Mouse (Mus musculus): ENCODE results near the gene Efcab1. TPM values are rescaled to one million over a fixed set of nuclear protein-coding genes. Genes with fewer than 3 reads are reported as not detected.
"Not testable (repeated sequence)": the region's sequence is repeated elsewhere in the genome, so short reads cannot be mapped to it uniquely, and the experiment has no call there.

Efcab1 gene
- polyA plus RNA-seq, 1 experiment = not detected

GRCm38 (mm10) chr16:14939994-14940715, 33.7 kb downstream of the Efcab1 start:
- Histone ChIP-seq H3K36me3 (ENCODE audit: control insufficient read depth, insufficient read depth) (no peaks in the 10 kb centered on the region), H3K79me3 (ENCODE audit: low read depth) (no peaks in the 10 kb centered on the region), H3K27me3 (ENCODE audit: control insufficient read depth, insufficient read depth, insufficient read length) (no peaks in the 10 kb centered on the region), H3ac (ENCODE audit: control insufficient read depth, insufficient read length, low read depth) (no peak overlapping the region), H3K79me2 (ENCODE audit: control insufficient read depth, insufficient read depth) (no peaks in the 10 kb centered on the region), H3K4me3 (ENCODE audit: insufficient read depth, poor library complexity, severe bottlenecking) (no peak overlapping the region)
- TF ChIP-seq MAX (IDR thresholded peaks at IDR 0.05) = no peak
- no peak for TF ChIP-seq CTCF (IDR thresholded peaks at IDR 0.05; ENCODE audit: control insufficient read depth, insufficient read depth, insufficient read length)
- TF ChIP-seq CEBPB (IDR thresholded peaks at IDR 0.05; ENCODE audit: low read depth) = no peak
- TF ChIP-seq USF1 (IDR thresholded peaks at IDR 0.05; ENCODE audit: low read depth) = no peak
- TF ChIP-seq MYOD1 (IDR thresholded peaks at IDR 0.05; ENCODE audit: control insufficient read depth, insufficient read length, low read depth) = no peak
- no peak for TF ChIP-seq MYOG (IDR thresholded peaks at IDR 0.05; ENCODE audit: control insufficient read depth, extremely low read depth, insufficient read length)
- TF ChIP-seq FOSL1 (IDR thresholded peaks at IDR 0.05; ENCODE audit: insufficient read depth, low read length, poor library complexity, severe bottlenecking) = no peak

DNA sequence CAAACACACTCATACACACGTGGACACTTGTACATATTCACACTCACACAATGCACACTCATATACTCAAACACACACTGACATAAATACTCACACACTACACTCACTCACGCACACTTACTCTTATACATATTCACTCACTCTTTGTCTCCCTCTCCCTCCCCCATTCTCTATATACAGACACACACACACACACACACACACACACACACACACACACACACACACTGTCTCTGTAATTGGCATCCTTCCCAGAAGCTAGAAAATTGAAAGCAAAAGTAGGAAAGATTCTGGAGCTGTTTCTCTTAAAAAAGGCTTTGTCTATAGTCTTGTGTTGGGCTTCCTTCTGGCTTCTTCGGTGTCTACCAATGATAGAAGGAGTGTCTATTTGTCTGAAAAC, 34.5 kb downstream of the Efcab1 start:
- H3K27me3 ChIP-seq (ENCODE audit: control insufficient read depth, insufficient read depth, insufficient read length) = no peaks in the 10 kb centered on the region
- TF ChIP-seq USF1 (IDR thresholded peaks at IDR 0.05; ENCODE audit: low read depth) (no peak), MYOD1 (IDR thresholded peaks at IDR 0.05; ENCODE audit: control insufficient read depth, insufficient read length, low read depth) (no peak), MYOG (IDR thresholded peaks at IDR 0.05; ENCODE audit: control insufficient read depth, extremely low read depth, insufficient read length) (no peak), CEBPB (IDR thresholded peaks at IDR 0.05; ENCODE audit: low read depth) (no peak), MAX (IDR thresholded peaks at IDR 0.05) (no peak), CTCF (IDR thresholded peaks at IDR 0.05; ENCODE audit: control insufficient read depth, insufficient read depth, insufficient read length) (no peak), FOSL1 (IDR thresholded peaks at IDR 0.05; ENCODE audit: insufficient read depth, low read length, poor library complexity, severe bottlenecking) (no peak)
- H3K79me2 ChIP-seq (ENCODE audit: control insufficient read depth, insufficient read depth) = no peaks in the 10 kb centered on the region
- H3K36me3 ChIP-seq (ENCODE audit: control insufficient read depth, insufficient read depth) = no peaks in the 10 kb centered on the region
- H3K79me3 ChIP-seq (ENCODE audit: low read depth) = no peaks in the 10 kb centered on the region
- no peak overlapping the region for H3ac ChIP-seq (ENCODE audit: control insufficient read depth, insufficient read length, low read depth)
- H3K4me3 ChIP-seq (ENCODE audit: insufficient read depth, poor library complexity, severe bottlenecking) = no peak overlapping the region

DNA sequence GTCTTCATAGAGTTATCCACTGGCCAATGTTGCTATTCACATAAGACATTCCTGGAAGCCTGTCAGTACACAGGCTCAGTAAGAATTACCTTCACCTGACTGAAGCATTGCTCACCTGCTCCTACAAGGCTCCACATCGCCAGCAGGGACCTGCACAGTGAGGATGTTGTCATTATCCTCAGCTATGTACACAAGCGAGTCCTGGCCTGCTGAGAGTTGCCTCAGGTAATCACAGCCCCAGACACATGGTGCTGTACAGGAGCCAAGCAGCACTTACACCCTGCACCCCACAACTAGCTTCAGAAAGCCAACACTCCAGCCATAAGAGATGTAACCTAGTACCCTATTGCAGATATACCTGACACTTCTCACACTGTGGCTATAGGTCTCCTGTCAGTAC, 37.1 kb downstream of the Efcab1 start:
- Histone ChIP-seq H3ac (ENCODE audit: control insufficient read depth, insufficient read length, low read depth) (no peak overlapping the region), H3K27me3 (ENCODE audit: control insufficient read depth, insufficient read depth, insufficient read length) (no peaks in the 10 kb centered on the region), H3K4me3 (ENCODE audit: insufficient read depth, poor library complexity, severe bottlenecking) (no peak overlapping the region), H3K36me3 (ENCODE audit: control insufficient read depth, insufficient read depth) (no peaks in the 10 kb centered on the region), H3K79me2 (ENCODE audit: control insufficient read depth, insufficient read depth) (no peaks in the 10 kb centered on the region), H3K79me3 (ENCODE audit: low read depth) (no peaks in the 10 kb centered on the region)
- TF ChIP-seq MAX (IDR thresholded peaks at IDR 0.05) (no peak), CEBPB (IDR thresholded peaks at IDR 0.05; ENCODE audit: low read depth) (no peak), FOSL1 (IDR thresholded peaks at IDR 0.05; ENCODE audit: insufficient read depth, low read length, poor library complexity, severe bottlenecking) (no peak), MYOG (IDR thresholded peaks at IDR 0.05; ENCODE audit: control insufficient read depth, extremely low read depth, insufficient read length) (no peak), USF1 (IDR thresholded peaks at IDR 0.05; ENCODE audit: low read depth) (no peak), MYOD1 (IDR thresholded peaks at IDR 0.05; ENCODE audit: control insufficient read depth, insufficient read length, low read depth) (no peak), CTCF (IDR thresholded peaks at IDR 0.05; ENCODE audit: control insufficient read depth, insufficient read depth, insufficient read length) (no peak)

GRCm38 (mm10) chr16:14947561-14947960, 41.2 kb downstream of the Efcab1 start:
- not testable (repeated sequence) for H3K79me3 ChIP-seq (ENCODE audit: low read depth); H3K27me3 ChIP-seq (ENCODE audit: control insufficient read depth, insufficient read depth, insufficient read length); H3K4me3 ChIP-seq (ENCODE audit: insufficient read depth, poor library complexity, severe bottlenecking); H3ac ChIP-seq (ENCODE audit: control insufficient read depth, insufficient read length, low read depth); H3K79me2 ChIP-seq (ENCODE audit: control insufficient read depth, insufficient read depth); H3K36me3 ChIP-seq (ENCODE audit: control insufficient read depth, insufficient read depth)

- TF ChIP-seq FOSL1 (IDR thresholded peaks at IDR 0.05; ENCODE audit: insufficient read depth, low read length, poor library complexity, severe bottlenecking) (no peak), CEBPB (IDR thresholded peaks at IDR 0.05; ENCODE audit: low read depth) (no peak), USF1 (IDR thresholded peaks at IDR 0.05; ENCODE audit: low read depth) (no peak), MAX (IDR thresholded peaks at IDR 0.05) (no peak), MYOG (IDR thresholded peaks at IDR 0.05; ENCODE audit: control insufficient read depth, extremely low read depth, insufficient read length) (no peak), CTCF (IDR thresholded peaks at IDR 0.05; ENCODE audit: control insufficient read depth, insufficient read depth, insufficient read length) (no peak), MYOD1 (IDR thresholded peaks at IDR 0.05; ENCODE audit: control insufficient read depth, insufficient read length, low read depth) (no peak)
- Histone ChIP-seq H3K79me2 (ENCODE audit: control insufficient read depth, insufficient read depth) (no peaks in the 10 kb centered on the region), H3K36me3 (ENCODE audit: control insufficient read depth, insufficient read depth) (no peaks in the 10 kb centered on the region), H3K79me3 (ENCODE audit: low read depth) (no peaks in the 10 kb centered on the region), H3ac (ENCODE audit: control insufficient read depth, insufficient read length, low read depth) (no peak overlapping the region), H3K27me3 (ENCODE audit: control insufficient read depth, insufficient read depth, insufficient read length) (no peaks in the 10 kb centered on the region), H3K4me3 (ENCODE audit: insufficient read depth, poor library complexity, severe bottlenecking) (no peak overlapping the region)
Observed at GRCm38 (mm10) chr16:14951894-14952293, 45.5 kb downstream of the Efcab1 start.

DNA sequence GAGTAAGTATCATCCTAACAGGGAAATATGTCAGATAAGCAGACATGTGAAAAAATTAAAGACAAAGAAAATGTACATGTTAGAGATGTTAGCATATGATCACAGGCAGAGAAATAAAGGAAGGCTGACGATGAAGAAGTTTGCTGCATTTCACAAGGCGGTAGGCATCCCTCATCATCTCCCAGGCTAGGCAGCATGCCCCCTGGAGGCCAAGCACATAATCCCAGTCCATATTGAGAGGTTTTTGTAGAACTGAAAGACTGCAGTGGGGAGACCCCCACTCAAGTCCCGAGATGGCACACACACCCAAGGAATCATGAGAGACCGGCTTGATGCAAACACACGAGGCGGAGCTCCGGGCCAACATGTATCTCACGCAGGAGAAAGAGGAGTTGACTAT, 53.3 kb downstream of the Efcab1 start:
- Histone ChIP-seq H3ac (ENCODE audit: control insufficient read depth, insufficient read length, low read depth) (no peak overlapping the region), H3K79me2 (ENCODE audit: control insufficient read depth, insufficient read depth) (no peaks in the 10 kb centered on the region), H3K4me3 (ENCODE audit: insufficient read depth, poor library complexity, severe bottlenecking) (no peak overlapping the region), H3K36me3 (ENCODE audit: control insufficient read depth, insufficient read depth) (no peaks in the 10 kb centered on the region), H3K79me3 (ENCODE audit: low read depth) (no peaks in the 10 kb centered on the region), H3K27me3 (ENCODE audit: control insufficient read depth, insufficient read depth, insufficient read length) (no peaks in the 10 kb centered on the region)
- TF ChIP-seq FOSL1 (IDR thresholded peaks at IDR 0.05; ENCODE audit: insufficient read depth, low read length, poor library complexity, severe bottlenecking) (no peak), MAX (IDR thresholded peaks at IDR 0.05) (no peak), MYOD1 (IDR thresholded peaks at IDR 0.05; ENCODE audit: control insufficient read depth, insufficient read length, low read depth) (no peak), USF1 (IDR thresholded peaks at IDR 0.05; ENCODE audit: low read depth) (no peak), CEBPB (IDR thresholded peaks at IDR 0.05; ENCODE audit: low read depth) (no peak), MYOG (IDR thresholded peaks at IDR 0.05; ENCODE audit: control insufficient read depth, extremely low read depth, insufficient read length) (no peak), CTCF (IDR thresholded peaks at IDR 0.05; ENCODE audit: control insufficient read depth, insufficient read depth, insufficient read length) (no peak)

All from C2C12 (cell line).